Mouse (Mus musculus): ENCODE results near the gene Ces1c.

Gene Ces1c

DNA sequence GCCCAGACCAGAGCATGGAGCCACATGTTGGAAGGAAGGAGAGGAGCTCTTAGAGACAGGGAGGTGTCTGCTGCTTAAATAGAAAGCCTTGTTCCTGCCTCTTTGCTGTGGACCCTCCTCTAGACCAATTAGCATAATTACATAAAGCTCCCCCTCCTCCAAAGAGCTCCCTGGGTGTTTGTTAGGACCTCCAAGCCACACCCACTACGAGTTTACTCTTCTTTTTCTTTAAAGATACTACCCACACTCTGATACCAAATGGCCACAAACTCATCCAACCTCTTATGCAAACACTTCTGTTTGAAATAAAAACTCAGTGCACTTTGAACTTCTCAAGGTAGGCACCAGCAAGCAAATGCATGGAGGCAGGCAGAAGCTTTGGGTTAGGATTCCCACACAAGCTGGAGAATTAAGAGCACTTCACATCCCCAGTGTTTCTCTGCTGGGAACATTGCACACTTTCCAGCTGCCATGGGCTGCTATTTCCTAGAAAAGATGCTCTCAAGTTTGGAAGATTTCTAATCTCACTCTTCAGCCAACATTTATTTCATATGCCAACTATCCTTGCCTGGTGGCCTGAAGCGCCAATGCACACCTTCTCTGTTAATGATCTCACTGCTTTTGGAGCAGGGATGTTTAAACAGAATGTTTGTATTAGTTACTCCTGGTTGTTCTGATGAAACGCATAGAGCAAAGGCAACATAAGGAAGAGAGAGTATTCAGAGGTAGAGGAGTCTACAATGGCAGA, at the start of gene Ces1c:
TSS of gene Ces1c (minus strand) at position 51 of the 748 bp plus-strand sequence.
- no peak for ATAC-seq (ENCODE audit: low TSS enrichment)

DNA sequence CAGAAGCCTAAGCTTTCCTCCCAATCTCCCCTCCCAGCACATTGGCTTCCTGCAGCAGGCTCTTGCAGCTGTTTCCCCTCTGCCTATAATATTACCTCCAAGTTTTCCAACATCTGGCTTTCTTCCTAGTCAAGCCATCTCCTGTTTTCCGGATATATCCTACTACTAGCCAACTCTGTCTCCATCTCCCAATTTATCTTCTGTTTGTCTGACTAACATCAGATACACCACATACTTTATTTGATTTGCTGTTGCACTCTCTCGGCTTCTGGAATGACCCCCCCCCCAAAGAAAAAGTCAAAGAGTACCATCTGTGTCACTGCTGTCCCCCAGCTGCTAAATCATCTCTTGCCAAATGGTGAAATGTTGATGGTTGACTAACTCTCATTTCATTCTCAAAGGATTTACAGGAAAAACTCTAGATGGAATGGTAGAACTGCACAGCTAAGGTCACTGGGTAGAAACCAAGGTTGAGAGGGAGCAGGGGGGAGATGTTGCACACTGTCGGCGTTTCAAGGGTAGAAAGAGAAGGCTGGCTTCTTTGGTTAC, 49.6 kb upstream of the Ces1c start:
- no peak for ATAC-seq (ENCODE audit: low TSS enrichment)

DNA sequence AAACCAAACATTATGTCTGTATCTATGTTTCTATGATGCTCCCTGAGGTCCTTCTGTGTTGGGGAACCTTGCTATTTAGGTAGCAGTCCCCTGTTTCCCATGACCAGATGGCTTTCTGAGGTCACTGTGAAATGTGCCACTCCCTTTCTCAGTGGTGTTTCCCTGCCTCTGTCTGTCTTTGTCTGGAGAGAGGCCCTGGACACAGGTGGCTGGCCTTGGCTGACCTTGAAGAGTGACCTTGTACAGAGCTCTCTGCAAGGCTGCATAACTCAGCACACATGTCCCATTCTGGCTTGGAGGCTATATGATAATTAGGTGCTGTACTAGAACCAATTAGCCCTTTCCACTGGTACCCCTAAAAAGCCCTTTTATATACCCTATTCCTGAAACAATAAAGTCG, 45.5 kb upstream of the Ces1c start:
- ATAC-seq (ENCODE audit: low TSS enrichment): no peak

DNA sequence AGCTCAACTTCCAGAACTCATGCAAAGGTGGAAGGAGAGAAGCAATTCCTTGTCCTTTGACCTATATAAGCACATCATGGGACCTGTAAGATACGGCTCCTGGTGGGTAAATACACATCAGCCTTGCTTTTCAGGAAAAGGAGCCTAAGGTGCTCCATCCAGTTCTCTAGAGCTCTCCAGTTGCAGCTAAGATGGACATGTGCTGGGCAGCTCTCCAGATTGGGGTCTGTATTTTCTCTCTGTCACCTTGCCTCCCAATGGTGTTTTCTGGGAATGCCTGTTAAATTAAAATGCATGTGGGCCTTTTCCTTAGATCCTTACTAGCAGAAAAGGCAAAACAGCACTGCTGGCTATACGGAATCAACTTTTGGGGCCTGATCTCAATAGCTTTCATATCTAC, 43.5 kb upstream of the Ces1c start:
- ATAC-seq (ENCODE audit: low TSS enrichment): no peak

DNA sequence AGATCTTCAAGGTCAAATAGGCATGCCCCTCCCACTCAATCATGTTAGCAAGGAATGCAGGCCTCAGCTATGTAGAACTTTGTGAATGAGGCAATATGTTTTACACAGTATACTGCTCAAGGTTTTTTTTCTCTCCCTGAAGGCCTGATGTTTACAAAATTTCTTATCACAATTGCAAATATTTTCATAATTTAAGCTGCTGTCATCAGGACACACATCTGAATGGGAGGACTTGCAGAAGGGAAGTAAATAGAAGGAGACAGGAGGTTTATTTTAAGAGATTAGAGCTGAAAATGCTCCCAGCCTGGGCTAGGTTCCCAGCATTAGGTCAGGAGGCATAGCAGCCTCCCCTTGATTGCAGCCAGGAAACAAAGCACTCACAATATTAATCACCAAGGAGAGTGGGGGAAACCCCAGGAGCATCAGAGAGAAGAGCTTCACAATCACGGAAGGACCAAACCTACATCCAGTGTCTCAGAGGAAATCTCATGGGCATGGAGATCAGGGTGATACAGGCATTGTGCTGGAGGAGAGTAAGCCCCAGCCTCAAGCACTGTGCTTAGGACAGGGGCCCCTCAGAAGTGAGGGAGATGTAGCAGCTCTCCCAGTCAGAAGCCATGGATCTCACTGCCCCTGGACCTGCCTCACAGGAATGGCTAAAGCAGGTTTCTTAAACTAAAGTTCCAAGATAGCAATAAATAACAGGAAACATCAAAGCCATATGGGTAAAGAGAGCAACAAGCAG, 40.9 kb upstream of the Ces1c start:
- no peak for ATAC-seq (ENCODE audit: low TSS enrichment)

DNA sequence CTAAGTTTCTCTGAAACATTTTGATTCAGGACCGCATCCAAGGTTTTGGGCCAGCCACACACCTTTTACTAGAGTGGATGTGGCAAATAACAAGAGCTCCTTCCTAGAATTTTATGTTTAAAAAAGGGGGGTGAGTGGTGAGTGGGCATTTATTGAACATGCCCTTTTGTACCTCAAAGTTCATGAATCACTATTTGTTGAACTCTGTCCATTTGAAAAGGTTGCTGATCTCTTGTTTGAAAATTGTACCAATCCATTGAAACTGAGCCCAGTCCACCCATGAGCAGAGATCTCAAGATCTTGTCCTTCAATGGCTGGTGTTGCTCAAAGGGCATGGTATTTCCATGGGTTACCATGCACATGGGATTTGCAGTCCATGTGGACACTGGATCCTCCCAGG, 32.3 kb upstream of the Ces1c start:
- ATAC-seq (ENCODE audit: low TSS enrichment): no peak

DNA sequence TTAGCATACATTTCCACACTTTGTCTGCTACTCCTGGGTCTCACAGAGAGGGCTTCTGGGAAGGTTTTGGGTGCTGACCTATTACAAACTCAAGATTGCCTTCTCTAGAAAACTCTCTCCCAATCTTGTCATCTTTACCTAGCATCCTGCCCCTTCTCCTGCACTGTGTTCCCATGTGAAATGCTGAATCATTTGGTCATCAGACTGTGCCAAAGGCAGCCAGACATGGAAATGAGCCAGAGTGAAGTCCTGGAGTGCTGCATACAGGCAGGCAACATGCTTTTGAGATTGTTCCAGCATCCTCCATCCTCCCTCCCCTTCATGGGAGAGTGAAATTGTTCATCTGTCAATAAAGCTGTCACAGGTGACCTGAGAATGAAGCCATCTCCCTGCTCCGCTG, 20.3 kb upstream of the Ces1c start:
- no peak for ATAC-seq (ENCODE audit: low TSS enrichment)

DNA sequence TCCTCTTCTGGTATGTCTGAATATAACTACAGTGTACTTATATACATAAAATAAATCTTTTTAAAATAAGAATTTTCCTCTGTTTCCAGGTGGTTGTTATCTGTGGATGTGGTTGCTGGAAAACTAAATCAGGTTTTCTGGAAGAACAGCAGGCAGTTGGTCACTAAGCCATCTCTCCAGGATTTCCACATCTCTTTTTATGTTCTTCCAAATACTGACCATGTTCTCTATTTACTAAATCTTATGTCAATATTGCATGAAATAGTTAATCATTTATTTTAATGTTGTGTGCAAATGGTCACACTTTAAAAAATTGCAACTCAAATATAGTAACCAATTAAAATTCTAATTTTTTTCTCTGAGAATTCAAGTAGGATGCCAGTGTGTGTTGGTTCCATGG, 16.2 kb upstream of the Ces1c start:
- ATAC-seq (ENCODE audit: low TSS enrichment): no peak

DNA sequence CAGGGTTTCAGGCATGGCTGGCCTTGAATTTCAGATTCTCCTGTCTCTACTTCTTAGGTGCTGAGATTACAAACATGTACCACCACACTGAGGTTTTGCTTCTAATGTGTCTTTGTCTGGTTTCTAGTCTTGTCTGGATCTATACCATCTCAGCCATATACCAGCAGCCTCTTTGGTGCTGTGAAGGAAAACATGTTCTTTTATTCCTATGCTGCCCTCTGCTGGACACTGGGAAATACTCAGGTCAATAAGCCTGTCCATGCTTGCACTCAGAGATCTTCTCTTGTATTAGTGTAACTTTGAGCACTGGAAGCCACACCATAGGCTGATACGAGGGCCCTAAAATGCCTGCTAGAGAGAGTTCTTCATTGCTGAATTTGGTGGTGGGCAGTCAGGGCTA, 9.6 kb upstream of the Ces1c start:
- ATAC-seq (ENCODE audit: low TSS enrichment): peak; percentile 85

DNA sequence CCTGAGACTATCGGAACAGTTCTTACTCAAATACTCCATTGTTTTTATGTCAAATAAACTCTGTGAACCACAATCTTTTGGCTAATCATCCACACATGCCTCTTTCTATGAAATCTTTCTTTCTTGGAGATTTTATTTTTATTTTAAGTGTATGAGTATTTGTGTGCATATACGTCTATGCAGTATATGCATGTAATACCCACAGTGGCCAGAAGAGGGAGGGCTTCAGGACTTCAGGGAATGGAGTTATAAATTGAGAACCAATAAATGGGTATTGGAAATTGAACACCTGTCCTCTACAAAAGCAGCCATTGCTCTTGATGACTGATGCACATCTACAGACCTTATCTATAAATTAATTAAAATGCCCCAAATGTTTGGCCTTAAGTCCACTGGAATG, 1.1 kb upstream of the Ces1c start:
- no peak for ATAC-seq (ENCODE audit: low TSS enrichment)

DNA sequence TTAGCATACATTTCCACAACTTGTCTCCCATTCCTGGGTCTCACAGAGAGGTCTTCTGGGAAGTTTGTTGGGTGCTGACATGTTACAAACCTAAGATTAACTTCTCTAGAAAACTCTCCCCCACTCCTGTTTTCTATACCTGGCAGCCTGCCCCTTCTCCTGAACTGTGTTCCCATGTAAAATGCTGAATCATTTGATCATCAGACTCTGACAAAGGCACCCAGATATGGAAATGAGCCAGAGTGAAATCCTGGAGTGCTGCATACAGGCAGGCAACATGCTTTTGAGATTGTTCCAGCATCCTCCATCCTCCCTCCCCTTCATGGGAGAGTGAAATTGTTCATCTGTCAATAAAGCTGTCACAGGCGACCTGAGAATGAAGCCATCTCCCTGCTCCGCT, 4.6 kb downstream of the Ces1c start:
- no peak for ATAC-seq (ENCODE audit: low TSS enrichment)

DNA sequence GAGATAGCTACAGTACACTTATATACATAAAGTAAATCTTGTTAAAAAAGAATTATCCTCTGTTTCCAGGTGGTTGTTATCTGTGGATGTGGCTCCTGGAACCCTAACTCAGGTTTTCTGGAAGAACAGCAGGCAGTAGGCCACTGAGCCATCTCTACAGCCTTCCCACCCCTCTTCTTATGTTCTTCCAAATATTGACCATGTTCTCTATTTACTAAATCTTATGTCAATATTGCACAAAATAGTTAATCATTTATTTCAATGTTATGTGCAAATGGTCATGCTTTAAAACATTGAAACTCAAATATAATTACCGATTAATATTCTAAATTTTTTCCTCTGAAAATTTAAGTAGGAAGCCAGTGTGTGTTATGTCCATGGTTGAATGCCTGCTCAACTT, 9.1 kb downstream of the Ces1c start:
- ATAC-seq (ENCODE audit: low TSS enrichment): no peak

DNA sequence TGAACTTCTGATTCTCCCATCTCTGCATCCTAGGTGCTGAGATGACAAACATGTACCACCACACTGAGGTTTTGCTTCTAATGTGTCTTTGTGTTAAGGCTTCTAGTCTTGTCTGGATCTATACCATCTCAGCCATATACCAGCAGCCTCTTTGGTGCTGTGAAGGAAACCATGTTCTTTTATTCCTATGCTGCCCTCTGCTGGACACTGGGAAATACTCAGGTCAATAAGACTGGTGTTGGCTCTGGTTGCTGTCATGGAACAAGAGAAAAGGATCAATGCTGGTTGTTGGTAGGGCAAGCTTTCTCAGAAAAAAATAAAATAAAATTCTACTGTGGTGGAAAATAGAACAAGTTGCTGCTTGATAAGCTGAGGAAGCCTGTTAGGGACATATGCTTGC, 35.7 kb downstream of the Ces1c start:
- ATAC-seq (ENCODE audit: low TSS enrichment): peak; percentile 95

DNA sequence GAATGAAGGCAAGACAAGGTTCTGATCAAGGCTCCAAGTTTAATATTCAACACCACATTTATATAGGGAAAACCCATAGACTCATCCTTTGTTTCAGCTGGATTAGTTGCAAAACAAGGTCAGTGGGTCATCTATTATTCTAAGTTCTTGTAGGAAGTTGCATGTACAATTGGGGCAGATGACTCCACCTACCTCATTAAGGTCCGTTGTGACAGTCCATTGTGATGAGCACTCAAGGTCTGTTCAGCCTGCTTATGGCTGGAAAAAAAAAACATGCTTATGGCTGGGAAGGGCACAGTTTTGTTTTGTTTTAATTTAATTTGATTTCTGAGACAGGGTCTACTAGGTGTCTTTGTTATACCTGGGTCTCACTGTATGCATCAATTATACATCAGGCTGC, 39.8 kb downstream of the Ces1c start:
- ATAC-seq (ENCODE audit: low TSS enrichment): no peak

DNA sequence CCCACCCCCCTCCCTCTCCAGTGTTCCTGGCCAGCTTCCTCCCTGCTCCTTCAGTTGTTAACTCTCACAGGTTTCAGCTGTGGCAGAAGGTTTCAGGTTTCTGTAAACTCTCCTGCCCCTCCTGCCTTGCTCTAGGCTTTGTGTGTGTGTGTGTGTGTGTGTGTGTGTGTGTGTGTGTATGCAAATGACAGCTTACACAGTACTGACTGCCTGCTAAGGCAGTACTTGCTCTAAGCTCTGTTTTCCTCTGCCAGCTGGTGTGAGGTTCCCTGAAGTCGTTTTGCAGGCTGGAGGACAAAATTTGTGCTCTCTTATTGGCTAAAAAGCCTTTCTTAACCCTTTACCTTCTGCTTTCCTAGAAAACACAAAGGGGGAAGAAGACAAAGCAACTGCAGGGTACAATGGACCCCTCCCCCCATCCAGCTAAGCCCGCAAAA, 42.4 kb downstream of the Ces1c start:
- ATAC-seq (ENCODE audit: low TSS enrichment): no peak

DNA sequence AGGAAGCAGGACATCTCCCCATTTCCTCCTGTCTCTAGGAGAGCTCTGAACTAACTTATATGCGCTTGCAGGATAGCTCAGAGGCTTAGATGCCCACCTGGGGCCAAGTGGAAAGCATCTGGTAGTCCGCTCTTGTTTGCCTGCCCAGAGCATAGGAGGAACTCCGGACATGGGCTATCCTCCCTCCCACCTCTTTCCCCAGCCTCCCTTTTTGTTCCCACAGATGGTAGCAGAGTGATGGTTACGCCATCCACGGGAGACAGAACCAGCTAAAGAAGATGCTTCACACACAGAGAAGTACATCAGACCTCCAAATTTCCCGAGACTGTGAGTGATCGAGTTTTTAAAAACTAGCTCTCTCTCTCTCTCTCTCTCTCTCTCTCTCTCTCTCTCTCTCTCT, 42.9 kb downstream of the Ces1c start:
- no peak for ATAC-seq (ENCODE audit: low TSS enrichment)

DNA sequence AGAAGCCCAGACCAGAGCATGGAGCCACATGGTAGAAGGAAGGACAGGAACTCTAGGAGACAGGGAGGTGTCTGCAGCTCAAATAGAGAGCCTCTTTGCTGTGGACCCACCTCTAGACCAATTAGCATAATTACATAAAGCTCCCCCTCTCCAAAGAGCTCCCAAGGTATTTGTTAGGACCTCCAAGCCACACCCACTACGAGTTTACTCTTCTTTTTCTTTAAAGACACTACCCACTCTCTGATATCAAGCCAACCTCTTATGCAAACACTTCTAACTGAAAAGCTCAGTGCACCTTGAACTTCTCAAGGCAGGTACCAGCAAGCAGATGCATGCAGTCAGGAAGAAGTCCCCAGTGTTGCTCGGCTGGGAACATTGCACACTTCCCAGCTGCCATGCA, 51.2 kb downstream of the Ces1c start, which contains the start of gene Ces1b:
TSS of gene Ces1b (minus strand) at position 131 of the 400 bp plus-strand sequence.
- no peak for ATAC-seq (ENCODE audit: low TSS enrichment)

DNA sequence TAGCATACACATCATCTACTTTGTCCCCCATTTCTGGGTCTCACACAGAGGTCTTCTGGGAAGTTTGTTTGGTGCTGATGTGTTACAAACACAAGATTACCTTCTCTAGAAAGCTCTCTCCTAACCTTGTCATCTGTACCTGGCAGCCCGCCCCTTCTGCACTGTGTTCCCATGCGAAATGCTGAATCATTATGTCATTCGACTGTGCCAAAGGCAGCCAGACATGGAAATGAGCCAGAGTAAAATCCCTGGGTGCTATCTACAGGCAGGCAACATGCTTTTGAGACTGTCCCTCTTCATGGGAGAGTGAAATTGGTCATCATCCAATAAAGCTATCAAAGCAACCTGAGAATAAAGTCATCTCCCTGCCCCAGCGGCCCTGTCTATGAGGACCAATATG, 55.8 kb downstream of the Ces1c start:
- ATAC-seq (ENCODE audit: low TSS enrichment): no peak

DNA sequence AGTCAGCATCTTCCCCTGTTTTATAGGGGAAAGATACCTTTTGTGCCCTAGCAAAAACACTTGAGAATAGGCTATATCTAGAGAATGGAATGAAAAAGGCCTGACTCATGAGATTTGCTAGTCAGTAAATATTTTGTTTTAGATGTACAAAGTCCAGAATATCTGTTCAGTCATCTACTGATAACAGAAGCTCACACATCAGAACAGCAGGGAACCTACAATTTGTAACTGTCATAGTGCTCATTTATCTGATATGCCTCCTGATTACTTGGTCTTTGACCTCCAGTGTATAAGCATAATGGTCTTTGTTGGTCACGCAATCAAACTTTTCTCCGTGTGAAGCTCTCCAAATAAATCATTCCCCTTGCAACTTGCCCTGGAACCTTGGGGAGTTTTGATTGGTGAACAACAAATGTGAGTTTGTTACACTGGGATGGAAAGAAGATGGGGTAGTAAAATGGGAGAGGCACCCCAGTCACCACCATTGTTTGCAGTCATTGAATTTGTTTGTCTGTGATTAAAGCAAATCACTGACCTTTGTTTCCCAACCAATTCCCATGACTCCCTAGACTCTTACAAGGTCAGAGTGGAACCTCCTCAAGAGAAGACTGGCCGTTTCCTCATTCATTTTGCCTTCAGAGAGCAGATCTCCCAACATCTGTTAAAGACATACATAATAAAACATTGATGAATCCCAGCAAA, 67.5 kb downstream of the Ces1c start:
- ATAC-seq (ENCODE audit: low TSS enrichment): no peak

DNA sequence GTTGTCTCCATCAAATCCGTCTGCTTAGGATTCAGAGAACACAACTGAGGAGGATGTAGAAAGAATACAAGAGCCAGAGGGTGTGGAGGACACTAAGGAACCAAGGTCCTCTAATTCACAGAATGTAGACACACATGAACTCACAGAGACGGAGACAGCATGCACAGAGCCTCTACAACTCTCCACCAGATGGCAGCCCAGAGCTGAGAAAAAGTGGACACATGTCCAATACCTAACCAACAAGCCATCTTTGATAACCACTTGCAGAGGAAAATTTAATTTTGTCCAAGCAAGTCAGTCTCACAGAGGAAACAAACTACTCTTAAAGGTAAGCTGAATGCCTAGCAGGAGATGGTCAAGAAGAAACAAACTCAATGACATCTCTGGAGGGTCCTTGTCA, 71.9 kb downstream of the Ces1c start:
- ATAC-seq (ENCODE audit: low TSS enrichment): peak; percentile 90

DNA sequence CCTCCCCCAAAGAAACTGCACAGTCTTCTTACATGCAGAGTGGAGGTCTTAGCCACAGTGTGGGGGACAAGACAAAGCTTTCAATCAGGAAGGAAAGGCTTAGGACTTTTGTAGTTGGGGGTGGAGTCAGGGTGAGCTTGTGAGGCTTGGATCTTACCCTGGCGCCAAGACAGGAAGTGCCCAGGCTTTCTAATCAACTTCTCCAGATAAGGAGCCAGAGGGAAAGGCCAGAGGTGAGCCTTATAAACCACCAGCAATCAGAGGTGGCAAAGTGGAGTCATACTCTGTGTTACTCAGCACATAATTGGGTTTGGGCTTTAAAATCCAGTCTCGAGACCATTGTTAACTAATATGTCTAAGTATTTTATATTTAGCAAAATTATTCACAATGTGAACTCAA, 75.8 kb downstream of the Ces1c start:
- no peak for ATAC-seq (ENCODE audit: low TSS enrichment)

Measured in frontal cortex, adult (tissue).